Mouse (Mus musculus): Measurements from ENCODE around the gene Olfr605. TPM values are rescaled to one million over a fixed set of nuclear protein-coding genes. Genes with fewer than 3 reads are reported as not detected.

The Olfr605 gene
- polyA plus RNA-seq (2015; fragmentation: Nextera tagmentation; extraction: Ambion mirVana) = not detected in 2 replicates

GRCm38 (mm10) chr7:103445339-103445738, at the start of gene Olfr605:
TSS of gene Olfr605 (minus strand) at chr7:103445439.

GRCm38 (mm10) chr7:103469577-103469976, 24.3 kb upstream of the Olfr605 start, which contains the start of gene Olfr608:
TSS of gene Olfr608 (plus strand) at chr7:103469877.

GRCm38 (mm10) chr7:103448746-103449145, 3.5 kb upstream of the Olfr605 start, which contains the start of gene Olfr606:
TSS of gene Olfr606 (plus strand) at chr7:103449046.

GRCm38 (mm10) chr7:103414772-103415171, 30.5 kb downstream of the Olfr605 start, which contains the start of gene Usp17lc:
TSS of gene Usp17lc (plus strand) at chr7:103415072.

Other genes starting within 250 kb of the Olfr605 start
- gene Olfr593, start 233.6 kb downstream of the Olfr605 start, polyA plus RNA-seq (2015; fragmentation: Nextera tagmentation; extraction: Ambion mirVana) = not detected in 2 replicates
- not detected in 2 replicates for gene Olfr594, start 228.4 kb downstream of the Olfr605 start, polyA plus RNA-seq (2015; fragmentation: Nextera tagmentation; extraction: Ambion mirVana)
- gene Usp17ld, start 192.9 kb downstream of the Olfr605 start, polyA plus RNA-seq (2015; fragmentation: Nextera tagmentation; extraction: Ambion mirVana) = not detected in 2 replicates
- gene Olfr596, start 139.8 kb downstream of the Olfr605 start, polyA plus RNA-seq (2015; fragmentation: Nextera tagmentation; extraction: Ambion mirVana) = not detected in 2 replicates
- gene Olfr597, start 129.1 kb downstream of the Olfr605 start, polyA plus RNA-seq (2015; fragmentation: Nextera tagmentation; extraction: Ambion mirVana) = not detected in 2 replicates
- not detected in 2 replicates for gene Olfr598, start 121.9 kb downstream of the Olfr605 start, polyA plus RNA-seq (2015; fragmentation: Nextera tagmentation; extraction: Ambion mirVana)
- not detected in 2 replicates for gene Olfr599, start 109.5 kb downstream of the Olfr605 start, polyA plus RNA-seq (2015; fragmentation: Nextera tagmentation; extraction: Ambion mirVana)
- not detected in 2 replicates for gene Olfr600, start 95.8 kb downstream of the Olfr605 start, polyA plus RNA-seq (2015; fragmentation: Nextera tagmentation; extraction: Ambion mirVana)
- gene Olfr601, start 82.8 kb downstream of the Olfr605 start, polyA plus RNA-seq (2015; fragmentation: Nextera tagmentation; extraction: Ambion mirVana) = not detected in 2 replicates
- gene Olfr603, start 59.3 kb downstream of the Olfr605 start, polyA plus RNA-seq (2015; fragmentation: Nextera tagmentation; extraction: Ambion mirVana) = not detected in 2 replicates
- not detected in 2 replicates for gene Usp17lc, start 30.4 kb downstream of the Olfr605 start, polyA plus RNA-seq (2015; fragmentation: Nextera tagmentation; extraction: Ambion mirVana)
- not detected in 2 replicates for gene Olfr606, start 3.6 kb upstream of the Olfr605 start, polyA plus RNA-seq (2015; fragmentation: Nextera tagmentation; extraction: Ambion mirVana)
- gene Olfr607, start 18.7 kb upstream of the Olfr605 start, polyA plus RNA-seq (2015; fragmentation: Nextera tagmentation; extraction: Ambion mirVana) = not detected in 2 replicates
- not detected in 2 replicates for gene Olfr608, start 24.4 kb upstream of the Olfr605 start, polyA plus RNA-seq (2015; fragmentation: Nextera tagmentation; extraction: Ambion mirVana)
- not detected in 2 replicates for gene Olfr609, start 52.6 kb upstream of the Olfr605 start, polyA plus RNA-seq (2015; fragmentation: Nextera tagmentation; extraction: Ambion mirVana)
- gene Olfr610, start 66.7 kb upstream of the Olfr605 start, polyA plus RNA-seq (2015; fragmentation: Nextera tagmentation; extraction: Ambion mirVana) = not detected in 2 replicates
- not detected in 2 replicates for gene Olfr611, start 75.4 kb upstream of the Olfr605 start, polyA plus RNA-seq (2015; fragmentation: Nextera tagmentation; extraction: Ambion mirVana)
- gene Olfr612, start 97.3 kb upstream of the Olfr605 start, polyA plus RNA-seq (2015; fragmentation: Nextera tagmentation; extraction: Ambion mirVana) = not detected in 2 replicates
- gene Olfr613, start 102.6 kb upstream of the Olfr605 start, polyA plus RNA-seq (2015; fragmentation: Nextera tagmentation; extraction: Ambion mirVana) = not detected in 2 replicates
- not detected in 2 replicates for gene Olfr615, start 110.6 kb upstream of the Olfr605 start, polyA plus RNA-seq (2015; fragmentation: Nextera tagmentation; extraction: Ambion mirVana)
- gene Olfr616, start 123.7 kb upstream of the Olfr605 start, polyA plus RNA-seq (2015; fragmentation: Nextera tagmentation; extraction: Ambion mirVana) = not detected in 2 replicates
- not detected in 2 replicates for gene Olfr617, start 127.6 kb upstream of the Olfr605 start, polyA plus RNA-seq (2015; fragmentation: Nextera tagmentation; extraction: Ambion mirVana)
- not detected in 2 replicates for gene Olfr618, start 144.7 kb upstream of the Olfr605 start, polyA plus RNA-seq (2015; fragmentation: Nextera tagmentation; extraction: Ambion mirVana)
- not detected in 2 replicates for gene Olfr619, start 155.1 kb upstream of the Olfr605 start, polyA plus RNA-seq (2015; fragmentation: Nextera tagmentation; extraction: Ambion mirVana)
- gene Olfr620, start 167.1 kb upstream of the Olfr605 start, polyA plus RNA-seq (2015; fragmentation: Nextera tagmentation; extraction: Ambion mirVana) = not detected in 2 replicates
- not detected in 2 replicates for gene Olfr622, start 197.3 kb upstream of the Olfr605 start, polyA plus RNA-seq (2015; fragmentation: Nextera tagmentation; extraction: Ambion mirVana)
- not detected in 2 replicates for gene Olfr623, start 218.3 kb upstream of the Olfr605 start, polyA plus RNA-seq (2015; fragmentation: Nextera tagmentation; extraction: Ambion mirVana)
- gene Olfr624, start 225.8 kb upstream of the Olfr605 start, polyA plus RNA-seq (2015; fragmentation: Nextera tagmentation; extraction: Ambion mirVana) = 0.02 and 0.08 TPM in 2 replicates
- gene Olfr625-ps1, start 237.3 kb upstream of the Olfr605 start, polyA plus RNA-seq (2015; fragmentation: Nextera tagmentation; extraction: Ambion mirVana) = not detected in 2 replicates